Mouse (Mus musculus): ENCODE measurements around the gene Sys1.

- TF ChIP-seq CTCF (IDR thresholded peaks at IDR 0.05; ENCODE audit: low read depth, low read length), result no peak
- no peak for TF ChIP-seq POLR2A (IDR thresholded peaks at IDR 0.05; ENCODE audit: borderline replicate concordance, low read depth, low read length)
Observed at GRCm38 (mm10) chr2:164505619-164506347, 49.0 kb downstream of the Sys1 start.

Measured in bone marrow macrophage, adult 2 months (primary cell).